ENCODE assay signal across 27 mouse cellular contexts in the genomic region with DNA sequence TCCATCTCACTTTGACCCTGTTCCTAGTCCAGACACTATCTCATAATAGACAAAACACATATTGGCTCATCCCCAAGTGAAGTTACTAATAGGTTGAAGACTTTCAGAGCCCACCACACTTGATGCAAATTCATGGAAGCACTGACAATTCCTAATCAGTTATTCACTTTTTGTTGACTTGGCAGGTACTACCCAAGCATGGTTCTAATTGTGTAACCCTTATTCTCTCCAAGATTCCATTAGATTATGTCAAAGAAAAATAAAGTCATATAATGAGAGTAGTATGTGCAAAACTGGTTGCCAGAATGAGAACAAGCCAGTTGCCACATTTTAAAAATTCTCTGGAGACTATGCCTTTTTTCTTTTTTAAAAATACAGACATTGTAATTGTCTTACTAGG.
"Had no signal": no experiment of that assay in that cellular context is flagged by ENCODE, and none has a peak within 500 bp of the region (broad histone marks: within the 10 kb centered on the region; RNA-seq: fewer than 3 reads in every experiment).

No protein-coding gene starts in this region.

- H3K36me3 ChIP-seq: heart, embryonic 10.5 days; heart, embryonic 12.5 days; hindbrain, embryonic 10.5 days; hindbrain, embryonic 12.5 days; intestine, embryonic 15.5 days; kidney, embryonic 15.5 days; limb, embryonic 12.5 days; limb, embryonic 15.5 days; liver, embryonic 12.5 days had no signal

- H3K4me1 ChIP-seq: heart, embryonic 10.5 days; heart, embryonic 12.5 days; hindbrain, embryonic 10.5 days; hindbrain, embryonic 12.5 days; intestine, embryonic 15.5 days; kidney, embryonic 15.5 days; limb, embryonic 12.5 days; limb, embryonic 15.5 days; liver, embryonic 12.5 days had no signal

- H3K4me3 ChIP-seq: heart, embryonic 10.5 days; heart, embryonic 12.5 days; hindbrain, embryonic 10.5 days; hindbrain, embryonic 12.5 days; intestine, embryonic 15.5 days; kidney, embryonic 15.5 days; limb, embryonic 12.5 days; limb, embryonic 15.5 days; liver, embryonic 12.5 days had no signal

- ATAC-seq: hindbrain, embryonic 16.5 days; inflammation-experienced regulatory T-cells, adult 6 months; intestine, embryonic 15.5 days; intestine, postnatal 0 days; liver, embryonic 12.5 days had no signal

- H3K4me2 ChIP-seq: heart, embryonic 12.5 days; hindbrain, embryonic 12.5 days; hindbrain, embryonic 14.5 days; intestine, embryonic 15.5 days; kidney, embryonic 15.5 days; limb, embryonic 12.5 days; limb, embryonic 15.5 days; liver, embryonic 12.5 days had no signal

- H3K27ac ChIP-seq: heart, embryonic 10.5 days; hindbrain, embryonic 10.5 days; hindbrain, embryonic 12.5 days; hindbrain, embryonic 14.5 days; intestine, embryonic 15.5 days; kidney, embryonic 15.5 days; kidney, postnatal 0 days; limb, embryonic 12.5 days; limb, embryonic 15.5 days; liver, embryonic 12.5 days; liver, embryonic 14.5 days had no signal

- DNase-seq: gastrocnemius, postnatal 14 days; gastrocnemius, postnatal 36 days; heart, adult 11 months; heart, postnatal 10 days; heart, postnatal 4 days; kidney, adult 18-20 months; kidney, adult 8-10 months; kidney, postnatal 14 days; kidney, postnatal 36 days; layer of hippocampus, adult 9-11 months; layer of hippocampus, postnatal 36 days; left cerebral cortex, postnatal 4 days had no signal

- H3K9me3 ChIP-seq: heart, embryonic 10.5 days; heart, embryonic 12.5 days; hindbrain, embryonic 10.5 days; hindbrain, embryonic 12.5 days; intestine, embryonic 15.5 days; kidney, embryonic 15.5 days; limb, embryonic 12.5 days; limb, embryonic 15.5 days; liver, embryonic 12.5 days had no signal

- H3K9ac ChIP-seq: heart, embryonic 12.5 days; hindbrain, embryonic 12.5 days; hindbrain, embryonic 14.5 days; intestine, embryonic 15.5 days; kidney, embryonic 15.5 days; limb, embryonic 12.5 days; limb, embryonic 15.5 days; liver, embryonic 12.5 days; liver, embryonic 14.5 days had no signal

- H3K27me3 ChIP-seq: heart, embryonic 12.5 days; hindbrain, embryonic 12.5 days; intestine, embryonic 15.5 days; kidney, embryonic 15.5 days; limb, embryonic 12.5 days; limb, embryonic 15.5 days; liver, embryonic 12.5 days had no signal
